Mouse (Mus musculus): ENCODE results near the gene Gm21992.

DNA sequence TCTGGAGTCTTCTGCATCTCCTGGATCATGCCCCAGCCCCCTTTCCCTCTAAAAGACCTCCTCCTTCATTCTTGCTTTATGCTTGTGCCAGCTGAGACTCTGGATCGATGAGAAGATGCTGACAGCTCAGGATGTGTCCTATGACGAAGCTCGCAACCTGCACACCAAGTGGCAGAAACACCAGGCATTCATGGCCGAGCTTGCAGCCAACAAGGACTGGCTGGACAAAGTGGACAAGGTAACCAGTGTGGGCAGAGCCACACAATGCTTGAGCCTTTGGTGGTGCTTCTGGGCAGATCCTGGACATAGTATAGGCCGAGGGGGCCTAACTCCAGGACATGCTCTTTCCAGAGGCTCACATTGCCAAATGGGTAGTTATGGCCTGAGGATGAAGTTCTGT is 71.7 kb downstream of the Gm21992 start:
- TF ChIP-seq CTCF (IDR thresholded peaks at IDR 0.05; ENCODE audit: low read depth, low read length), result no peak
- TF ChIP-seq TAL1 (conservative IDR thresholded peaks at IDR 0.05; ENCODE audit: low read depth, low read length), result no peak
